Mouse (Mus musculus) NIH3T3 (cell line): Measurements from ENCODE around the gene BC024978.
A peak's percentile ranks its signal among the peaks of the same experiment; 100 is the strongest.

Experiments used
- DNase-seq: peaks from one replicate; pipeline ENCODE4 v3.0.0-alpha.2; 2012; ENCODE audit warnings: low read depth

Gene BC024978

GRCm38 (mm10) chr7:27259771-27260170, 64.2 kb downstream of the BC024978 start:
- peak; percentile 67 for DNase-seq
